28 mouse cellular contexts compared by ENCODE assay signal in genomic region chr2:178281183-178281582, GRCm38 (mm10).
DNase-seq lines count a peak whose midpoint lies in the region; ATAC-seq and TF ChIP-seq lines count a peak whose summit lies in the region.
"Had no signal": no experiment of that assay in that cellular context is flagged by ENCODE, and none has a peak within 500 bp of the region (broad histone marks: within the 10 kb centered on the region; RNA-seq: fewer than 3 reads in every experiment).

No protein-coding gene starts in this region.

- H3K9me3 ChIP-seq in kidney, postnatal 0 days (replicated peaks; ENCODE audit: low read length) = no peaks in the 10 kb centered on the region
- H3K9me3 ChIP-seq in kidney, embryonic 14.5 days (ENCODE audit: control insufficient read depth, low read length) = no peaks in the 10 kb centered on the region
- H3K9me3 ChIP-seq in CH12.LX (replicated peaks; ENCODE audit: low read length) (no peaks in the 10 kb centered on the region), E14TG2a.4 (ENCODE audit: low read length) (peaks cover 21% of the 10 kb centered on the region)
- H3K9me3 ChIP-seq: embryonic facial prominence, embryonic 10.5 days; embryonic facial prominence, embryonic 15.5 days; forebrain, embryonic 12.5 days; heart, embryonic 10.5 days; hindbrain, embryonic 15.5 days; liver, embryonic 12.5 days had no signal

- TF ChIP-seq RAD21 in CH12.LX (IDR thresholded peaks at IDR 0.05; ENCODE audit: low read depth, low read length) = peak; percentile 25

- peak; percentile 14; the same call in 1 of the 2 replicates for TF ChIP-seq CTCF in gastrocnemius, adult 2 months (IDR thresholded peaks at IDR 0.05)
- TF ChIP-seq CTCF in kidney, postnatal 0 days (IDR thresholded peaks at IDR 0.05; ENCODE audit: low read depth) = peak; percentile 19; the same call in 1 of the 2 replicates
- peak; percentile 11 to 36; a peak in 2 of 4 replicates for TF ChIP-seq CTCF in CH12.LX (conservative IDR thresholded peaks at IDR 0.05 in 1 of 2, IDR thresholded peaks at IDR 0.05 in 1 of 2; ENCODE audit: low read depth in 2 of 2, low read length in 2 of 2)
- TF ChIP-seq CTCF in E14TG2a.4 (conservative IDR thresholded peaks at IDR 0.05; ENCODE audit: low read length) = peak; percentile 23

- no peak for DNase-seq in gastrocnemius, adult 2 months
- no peak for DNase-seq in gastrocnemius, postnatal 14 days
- DNase-seq in kidney, postnatal 0 days (ENCODE audit: low spot score) = no peak
- no peak for DNase-seq in CH12.LX (ENCODE audit: extremely low read depth)
- DNase-seq in thymus, postnatal 0 days (ENCODE audit: low spot score) = no peak
- DNase-seq: adrenal gland, adult 8-10 months; B cell, adult 2 months; cerebellum, adult 9-11 months; heart, postnatal 4 days; kidney, adult 8-10 months; kidney, postnatal 14 days; left cerebral cortex, postnatal 4 days; liver, postnatal 0 days; lung, postnatal 10 days; midbrain, embryonic 14.5 days; right cerebral cortex, postnatal 4 days; thymus, adult 2 months; thymus, postnatal 4 days had no signal

- no peaks in the 10 kb centered on the region for H3K4me1 ChIP-seq in kidney, postnatal 0 days (replicated peaks; ENCODE audit: insufficient read depth, low read length)
- no peaks in the 10 kb centered on the region for H3K4me1 ChIP-seq in kidney, embryonic 14.5 days (ENCODE audit: control insufficient read depth, insufficient read depth, low read length)
- H3K4me1 ChIP-seq in CH12.LX (ENCODE audit: control insufficient read depth in 1 of 2, insufficient read depth in 2 of 2) = no peaks in the 10 kb centered on the region
- no peaks in the 10 kb centered on the region for H3K4me1 ChIP-seq in E14TG2a.4 (replicated peaks; ENCODE audit: low read depth, low read length)
- H3K4me1 ChIP-seq: embryonic facial prominence, embryonic 10.5 days; embryonic facial prominence, embryonic 15.5 days; forebrain, embryonic 12.5 days; heart, embryonic 10.5 days; hindbrain, embryonic 15.5 days; liver, embryonic 12.5 days had no signal

- no peak overlapping the region for H3K4me3 ChIP-seq in gastrocnemius, adult 2 months
- no peak overlapping the region for H3K4me3 ChIP-seq in kidney, postnatal 0 days (replicated peaks; ENCODE audit: low read depth, low read length)
- H3K4me3 ChIP-seq in kidney, embryonic 14.5 days (ENCODE audit: low read length) = no peak overlapping the region
- H3K4me3 ChIP-seq in CH12.LX (replicated peaks in 1 of 3; ENCODE audit: low read depth in 2 of 3, low read length in 2 of 3, poor library complexity in 1 of 3) (no peak overlapping the region), E14TG2a.4 (replicated peaks; ENCODE audit: low read length) (no peak overlapping the region)
- H3K4me3 ChIP-seq: embryonic facial prominence, embryonic 10.5 days; embryonic facial prominence, embryonic 15.5 days; forebrain, embryonic 12.5 days; heart, embryonic 10.5 days; hindbrain, embryonic 15.5 days; liver, embryonic 12.5 days had no signal

- no peak overlapping the region for H3K27ac ChIP-seq in gastrocnemius, adult 2 months
- H3K27ac ChIP-seq in kidney, postnatal 0 days = no peak overlapping the region
- H3K27ac ChIP-seq in kidney, embryonic 14.5 days (ENCODE audit: low read depth, low read length) = no peak overlapping the region
- no peak overlapping the region for H3K27ac ChIP-seq in CH12.LX (ENCODE audit: insufficient read depth, low read depth)
- H3K27ac ChIP-seq: embryonic facial prominence, embryonic 10.5 days; embryonic facial prominence, embryonic 15.5 days; forebrain, embryonic 12.5 days; heart, embryonic 10.5 days; hindbrain, embryonic 15.5 days; liver, embryonic 12.5 days; macrophage had no signal

- no peaks in the 10 kb centered on the region for H3K36me3 ChIP-seq in kidney, postnatal 0 days (ENCODE audit: insufficient read depth, low read length)
- H3K36me3 ChIP-seq in kidney, embryonic 14.5 days (ENCODE audit: control insufficient read depth, insufficient read depth, low read length) = no peaks in the 10 kb centered on the region
- no peaks in the 10 kb centered on the region for H3K36me3 ChIP-seq in CH12.LX (replicated peaks in 1 of 2; ENCODE audit: control insufficient read depth in 1 of 2, insufficient read depth in 1 of 2, low read length in 1 of 2)
- H3K36me3 ChIP-seq in E14TG2a.4 (ENCODE audit: insufficient read depth, low read length) = no peaks in the 10 kb centered on the region
- H3K36me3 ChIP-seq: embryonic facial prominence, embryonic 10.5 days; embryonic facial prominence, embryonic 15.5 days; forebrain, embryonic 12.5 days; G1E; heart, embryonic 10.5 days; liver, embryonic 12.5 days had no signal

- no peak for ATAC-seq in kidney, postnatal 0 days (replicated peaks; ENCODE audit: low FRiP score, low read depth)
- no peak for ATAC-seq in kidney, embryonic 14.5 days (ENCODE audit: low FRiP score, low TSS enrichment)
- ATAC-seq: liver, embryonic 12.5 days; liver, postnatal 0 days had no signal

- no peaks in the 10 kb centered on the region for H3K79me2 ChIP-seq in CH12.LX (replicated peaks; ENCODE audit: control insufficient read depth, extremely low read depth, insufficient read depth, poor library complexity, severe bottlenecking)

- no peak overlapping the region for H3K9ac ChIP-seq in kidney, postnatal 0 days (ENCODE audit: low read depth, low read length)
- no peak overlapping the region for H3K9ac ChIP-seq in kidney, embryonic 14.5 days (ENCODE audit: low read depth, low read length)
- no peak overlapping the region for H3K9ac ChIP-seq in CH12.LX (ENCODE audit: insufficient read depth, low read depth)
- H3K9ac ChIP-seq: embryonic facial prominence, embryonic 15.5 days; forebrain, embryonic 12.5 days; hindbrain, embryonic 15.5 days; liver, embryonic 12.5 days; liver, postnatal 0 days had no signal

- dilution Hi-C loops in CH12.LX (cut with MboI; ENCODE audit: extremely low pct_ligation_motif_present, extremely low pct_unique_long_range_greater_than_20kb, low sequenced_read_pairs) = no loop called here

- in situ Hi-C loops in CH12.LX (cut with MboI; ENCODE audit: low pct_ligation_motif_present, low pct_unique_long_range_greater_than_20kb, low sequenced_read_pairs) = no loop called here

- no peak for TF ChIP-seq POLR2A in CH12.LX (IDR thresholded peaks at IDR 0.05; ENCODE audit: low read depth, low read length)

- intact Hi-C loops in gastrocnemius, adult 2 months (cut with DNase I) = loop anchor here (10.0 kb wide), 1 partner anchor 384 kb away; no protein-coding TSS in a partner anchor
- intact Hi-C loops in gastrocnemius, postnatal 14 days (cut with DNase I; ENCODE audit: low total_unique reads) = no loop called here

- no peak for TF ChIP-seq EP300 in CH12.LX (IDR thresholded peaks at IDR 0.05; ENCODE audit: low read length)

- no peaks in the 10 kb centered on the region for H3K27me3 ChIP-seq in kidney, postnatal 0 days (ENCODE audit: insufficient read depth, low read length)
- H3K27me3 ChIP-seq in kidney, embryonic 14.5 days (ENCODE audit: control insufficient read depth, insufficient read depth, low read length) = no peaks in the 10 kb centered on the region
- H3K27me3 ChIP-seq in CH12.LX (replicated peaks) (peaks cover 53% of the 10 kb centered on the region), E14TG2a.4 (ENCODE audit: insufficient read depth, low read length) (no peaks in the 10 kb centered on the region)
- H3K27me3 ChIP-seq: embryonic facial prominence, embryonic 15.5 days; forebrain, embryonic 12.5 days; hindbrain, embryonic 15.5 days; liver, embryonic 12.5 days had no signal

- H3K4me2 ChIP-seq in kidney, postnatal 0 days (ENCODE audit: low read length) = no peak overlapping the region
- no peak overlapping the region for H3K4me2 ChIP-seq in kidney, embryonic 14.5 days (replicated peaks; ENCODE audit: low read depth, low read length)
- H3K4me2 ChIP-seq in CH12.LX (ENCODE audit: insufficient read depth, low read depth, poor library complexity, severe bottlenecking) = no peak overlapping the region
- H3K4me2 ChIP-seq: embryonic facial prominence, embryonic 15.5 days; forebrain, embryonic 12.5 days; hindbrain, embryonic 15.5 days; liver, embryonic 12.5 days had no signal

- WGBS in kidney, postnatal 0 days = 39% methylated on average over 3 of the region's 3 CpGs
- 50% methylated on average over 3 of the region's 3 CpGs for WGBS in kidney, embryonic 14.5 days

TF ChIP-seq in CH12.LX, 34 proteins besides CTCF, POLR2A, EP300 and RAD21:
- no peak for TF ChIP-seq ELF1 (IDR thresholded peaks at IDR 0.05; ENCODE audit: low read depth, low read length)
- TF ChIP-seq ZKSCAN1 (IDR thresholded peaks at IDR 0.05; ENCODE audit: borderline replicate concordance, low read depth, low read length) = no peak
- TF ChIP-seq JUN (IDR thresholded peaks at IDR 0.05; ENCODE audit: insufficient read depth, low read depth, low read length) = no peak
- no peak for TF ChIP-seq UBTF (IDR thresholded peaks at IDR 0.05; ENCODE audit: low read depth, low read length)
- TF ChIP-seq SMC3 (IDR thresholded peaks at IDR 0.05; ENCODE audit: low read depth, low read length) = no peak
- no peak for TF ChIP-seq PAX5 (IDR thresholded peaks at IDR 0.05; ENCODE audit: low read length)
- TF ChIP-seq USF2 (conservative IDR thresholded peaks at IDR 0.05; ENCODE audit: low read depth, low read length) = no peak
- no peak for TF ChIP-seq IRF4 (IDR thresholded peaks at IDR 0.05; ENCODE audit: low read depth, low read length)
- no peak for TF ChIP-seq MXI1 (IDR thresholded peaks at IDR 0.05; ENCODE audit: low read depth, low read length)
- TF ChIP-seq ZMIZ1 (IDR thresholded peaks at IDR 0.05; ENCODE audit: low read depth, low read length) = no peak
- no peak for TF ChIP-seq MAZ (IDR thresholded peaks at IDR 0.05; ENCODE audit: low read depth, low read length)
- TF ChIP-seq MAX (IDR thresholded peaks at IDR 0.05; ENCODE audit: low read length) = no peak
TF ChIP-seq in CH12.LX: peak in this region for 0.
